ENCODE assay signal across 9 mouse cellular contexts in genomic region chr9:22476265-22476664, GRCm38 (mm10). TPM values are rescaled to one million over a fixed set of nuclear protein-coding genes. Genes with fewer than 3 reads are reported as not detected.
DNase-seq lines count a peak whose midpoint lies in the region; ATAC-seq and TF ChIP-seq lines count a peak whose summit lies in the region.
"Had no signal": no experiment of that assay in that cellular context is flagged by ENCODE, and none has a peak within 500 bp of the region (broad histone marks: within the 10 kb centered on the region; RNA-seq: fewer than 3 reads in every experiment).

No protein-coding gene starts in this region.

- peaks cover 12% of the 10 kb centered on the region for H3K4me1 ChIP-seq in hindbrain, embryonic 15.5 days (replicated peaks)
- H3K4me1 ChIP-seq in liver, postnatal 0 days (ENCODE audit: insufficient read depth) = peaks cover 5% of the 10 kb centered on the region
- H3K4me1 ChIP-seq in stomach, postnatal 0 days (replicated peaks; ENCODE audit: control insufficient read depth, insufficient read depth) = no peaks in the 10 kb centered on the region

- H3K9ac ChIP-seq in hindbrain, embryonic 15.5 days = peak overlapping the region; percentile 37
- peak overlapping the region; percentile 68 for H3K9ac ChIP-seq in liver, postnatal 0 days (replicated peaks)
- H3K9ac ChIP-seq in stomach, postnatal 0 days (ENCODE audit: low read length) = peak overlapping the region; percentile 63

- TF ChIP-seq CTCF in liver, postnatal 0 days (IDR thresholded peaks at IDR 0.05; ENCODE audit: low read depth) = no peak
- no peak for TF ChIP-seq CTCF in stomach, postnatal 0 days (IDR thresholded peaks at IDR 0.05; ENCODE audit: low read depth)

- H3K4me3 ChIP-seq in hindbrain, embryonic 15.5 days = peak overlapping the region; percentile 48
- H3K4me3 ChIP-seq in liver, postnatal 0 days (ENCODE audit: low read depth, low read length) = peak overlapping the region; percentile 61
- peak overlapping the region; percentile 63 for H3K4me3 ChIP-seq in stomach, postnatal 0 days (ENCODE audit: low read depth, low read length)

- H3K9me3 ChIP-seq in hindbrain, embryonic 15.5 days = no peaks in the 10 kb centered on the region
- H3K9me3 ChIP-seq in liver, postnatal 0 days (ENCODE audit: low read length) = no peaks in the 10 kb centered on the region
- no peaks in the 10 kb centered on the region for H3K9me3 ChIP-seq in stomach, postnatal 0 days (ENCODE audit: control insufficient read depth, low read length)

- peak overlapping the region; percentile 77 for H3K4me2 ChIP-seq in hindbrain, embryonic 15.5 days
- peak overlapping the region; percentile 95 for H3K4me2 ChIP-seq in liver, postnatal 0 days (ENCODE audit: low read depth, low read length)
- H3K4me2 ChIP-seq in stomach, postnatal 0 days (replicated peaks; ENCODE audit: low read depth) = peak overlapping the region; percentile 87

- peak; percentile 16 to 24 for DNase-seq in cerebellum, adult 18-20 months
- DNase-seq in cerebellum, postnatal 4 days (ENCODE audit: low spot score in 2 of 2) = no peak
- DNase-seq in A20 (ENCODE audit: low read depth, low spot score) = peak; percentile 12
- peak; percentile 15 for DNase-seq in embryo, embryonic 9.5 days (ENCODE audit: extremely low spot score)
- DNase-seq in liver, postnatal 0 days = no peak
- no peak for DNase-seq in stomach, postnatal 0 days (ENCODE audit: low spot score)
- DNase-seq in gastrocnemius, postnatal 25 days = no peak

- no peak for ATAC-seq in hindbrain, embryonic 15.5 days (ENCODE audit: low FRiP score, low read depth)
- ATAC-seq in liver, postnatal 0 days = no peak
- no peak for ATAC-seq in stomach, postnatal 0 days (ENCODE audit: low FRiP score, low TSS enrichment)

- no peak for TF ChIP-seq EP300 in liver, postnatal 0 days (IDR thresholded peaks at IDR 0.05; ENCODE audit: low read depth)
- no peak for TF ChIP-seq EP300 in stomach, postnatal 0 days (optimal IDR thresholded peaks at IDR 0.05)

- H3K36me3 ChIP-seq in hindbrain, embryonic 15.5 days = no peaks in the 10 kb centered on the region
- H3K36me3 ChIP-seq in liver, postnatal 0 days (replicated peaks; ENCODE audit: insufficient read depth, low read length) = no peaks in the 10 kb centered on the region
- no peaks in the 10 kb centered on the region for H3K36me3 ChIP-seq in stomach, postnatal 0 days (ENCODE audit: control insufficient read depth, insufficient read depth, low read length)

- H3K27me3 ChIP-seq in hindbrain, embryonic 15.5 days = no peaks in the 10 kb centered on the region
- no peaks in the 10 kb centered on the region for H3K27me3 ChIP-seq in liver, postnatal 0 days (ENCODE audit: insufficient read depth, low read length)
- no peaks in the 10 kb centered on the region for H3K27me3 ChIP-seq in stomach, postnatal 0 days (ENCODE audit: control insufficient read depth, insufficient read depth, low read length)

- H3K27ac ChIP-seq in hindbrain, embryonic 15.5 days (replicated peaks) = peak overlapping the region; percentile 61; the same call in 1 of the 2 replicates
- H3K27ac ChIP-seq in liver, postnatal 0 days (ENCODE audit: low read depth) = no peak overlapping the region
- H3K27ac ChIP-seq in stomach, postnatal 0 days (replicated peaks) = no peak overlapping the region

- 6% methylated on average over 10 of the region's 10 CpGs for WGBS in hindbrain, embryonic 15.5 days
- WGBS in liver, postnatal 0 days (ENCODE audit: insufficient replicate concordance) = 6% methylated on average over 10 of the region's 10 CpGs
- WGBS in stomach, postnatal 0 days = 2% methylated on average over 10 of the region's 10 CpGs

RNA-seq across cellular contexts. Expression of gene Bbs9, which starts 0.8 kb away (rescaled TPM):
- 19.6 and 22.7 TPM in 2 replicates for polyA plus RNA-seq in hindbrain, embryonic 15.5 days (2015; fragmentation: Nextera tagmentation; extraction: Ambion mirVana)
- polyA plus RNA-seq in liver, postnatal 0 days (2015; fragmentation: Nextera tagmentation; extraction: Ambion mirVana) = 1.6 and 1.8 TPM in 2 replicates
- 4.0 and 5.8 TPM in 2 replicates for polyA plus RNA-seq in stomach, postnatal 0 days (2015; fragmentation: Nextera tagmentation; extraction: Ambion mirVana)
- 1 to 10 TPM; 7.3 to 7.8 TPM for total RNA-seq in gastrocnemius, postnatal 25 days (2021)

RNA-seq across cellular contexts. Expression of gene Rp9, which starts 6.7 kb away (rescaled TPM):
- 67.5 and 71.1 TPM in 2 replicates for polyA plus RNA-seq in hindbrain, embryonic 15.5 days (2015; fragmentation: Nextera tagmentation; extraction: Ambion mirVana)
- polyA plus RNA-seq in liver, postnatal 0 days (2015; fragmentation: Nextera tagmentation; extraction: Ambion mirVana) = 42.2 and 47.9 TPM in 2 replicates
- 62.1 and 65.0 TPM in 2 replicates for polyA plus RNA-seq in stomach, postnatal 0 days (2015; fragmentation: Nextera tagmentation; extraction: Ambion mirVana)
- 10 to 100 TPM; 30.1 to 31.2 TPM for total RNA-seq in gastrocnemius, postnatal 25 days (2021)

RNA-seq across cellular contexts. Expression of gene Gm17545, which starts 22.2 kb away (rescaled TPM):
- polyA plus RNA-seq in hindbrain, embryonic 15.5 days (2015; fragmentation: Nextera tagmentation; extraction: Ambion mirVana) = not detected in 2 replicates
- not detected in 2 replicates for polyA plus RNA-seq in liver, postnatal 0 days (2015; fragmentation: Nextera tagmentation; extraction: Ambion mirVana)
- not detected in 2 replicates for polyA plus RNA-seq in stomach, postnatal 0 days (2015; fragmentation: Nextera tagmentation; extraction: Ambion mirVana)
- not detected for total RNA-seq in gastrocnemius, postnatal 25 days (2021)
- total RNA-seq: left cerebral cortex, postnatal 25 days had no signal

Comparison
In these comparisons a context has a peak if more than half of its experiments do, and no peak if none do; other contexts are left out.
1. DNase-seq: peak in cerebellum, adult 18-20 months (2 of 2), A20 (single experiment) and embryo, embryonic 9.5 days (single experiment); none in cerebellum, postnatal 4 days (0 of 2), liver, postnatal 0 days (single experiment), stomach, postnatal 0 days (single experiment) and gastrocnemius, postnatal 25 days (single experiment).
2. Peak in every context shown above with its lines, with median percentiles within 50 percentile points of each other: H3K4me2 ChIP-seq, H3K4me3 ChIP-seq and H3K9ac ChIP-seq.